Mouse (Mus musculus): Measurements from ENCODE around the gene Cdh23. TPM values are rescaled to one million over a fixed set of nuclear protein-coding genes. Genes with fewer than 3 reads are reported as not detected.

The Cdh23 gene
- polyA plus RNA-seq, 1 experiment from 2014 or later, result 2.0 TPM

DNA sequence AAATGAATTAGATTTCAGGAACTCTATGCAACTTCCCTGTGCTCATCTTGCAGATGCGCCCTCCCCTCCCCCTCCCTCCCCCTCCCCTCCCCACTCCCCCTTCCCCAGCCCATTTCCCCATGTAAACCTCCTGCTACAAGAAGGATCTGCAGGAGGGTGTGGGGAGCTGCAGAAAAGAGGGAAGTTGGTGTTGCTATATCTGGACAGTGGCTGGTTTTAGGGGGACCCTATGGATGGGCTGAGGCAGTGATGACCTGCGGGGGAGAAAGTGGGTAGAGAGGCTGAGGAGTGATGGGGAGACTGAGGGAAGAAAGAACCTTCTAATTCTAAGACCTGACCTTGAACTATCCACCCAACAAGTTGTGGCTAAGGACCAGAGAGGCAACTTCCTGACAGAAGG is 329.1 kb downstream of the Cdh23 start:
- no peaks in the 10 kb centered on the region for H3K36me3 ChIP-seq (ENCODE audit: control insufficient read depth, insufficient read depth, low read length)
- no peak for ATAC-seq
- H3K27me3 ChIP-seq (replicated peaks; ENCODE audit: control insufficient read depth, insufficient read depth, low read length), result no peaks in the 10 kb centered on the region

DNA sequence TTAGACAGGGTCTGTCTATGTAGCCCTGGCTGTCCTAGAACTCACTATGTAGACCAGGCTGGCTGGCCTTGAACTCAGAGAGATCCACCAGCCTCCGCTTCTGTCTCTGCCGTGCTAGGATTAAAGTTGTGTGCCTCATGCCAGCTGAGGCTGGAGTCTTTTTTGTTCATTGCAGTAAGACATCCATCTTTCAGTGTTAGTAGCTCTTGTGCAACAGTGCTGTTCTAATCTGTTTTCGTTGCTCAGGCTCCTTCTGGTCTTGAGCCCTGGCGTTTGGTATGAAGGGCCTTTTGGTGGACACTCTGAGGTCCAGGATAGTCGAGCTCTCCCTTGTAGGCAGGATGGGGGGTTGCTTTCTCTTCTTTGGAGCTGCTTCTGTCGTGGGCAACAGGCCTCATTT is 332.9 kb downstream of the Cdh23 start:
- Histone ChIP-seq H3K9me3 (replicated peaks; ENCODE audit: control insufficient read depth, low read length) (no peaks in the 10 kb centered on the region), H3K9ac (ENCODE audit: low read length) (no peak overlapping the region), H3K27ac (ENCODE audit: low read depth, low read length) (no peak overlapping the region), H3K4me3 (ENCODE audit: low read depth, low read length) (no peak overlapping the region), H3K4me2 (ENCODE audit: low read length) (no peak overlapping the region), H3K4me1 (ENCODE audit: control insufficient read depth, insufficient read depth, low read length) (peaks cover 5% of the 10 kb centered on the region; the same call in 1 of the 2 replicates), H3K36me3 (ENCODE audit: control insufficient read depth, insufficient read depth, low read length) (no peaks in the 10 kb centered on the region), H3K27me3 (replicated peaks; ENCODE audit: control insufficient read depth, insufficient read depth, low read length) (no peaks in the 10 kb centered on the region)
- no peak for DNase-seq (ENCODE audit: low spot score)
- no peak for ATAC-seq
- 71% methylated on average over 6 of the region's 6 CpGs for WGBS

More for the DNA sequence above, 329.1 kb downstream of the Cdh23 start:
- no peak overlapping the region for H3K27ac ChIP-seq (ENCODE audit: low read depth, low read length)
- no peak overlapping the region for H3K9ac ChIP-seq (ENCODE audit: low read length)
- no peaks in the 10 kb centered on the region for H3K9me3 ChIP-seq (replicated peaks; ENCODE audit: control insufficient read depth, low read length)
- WGBS, result 91% methylated on average over 2 of the region's 2 CpGs
- no peak for DNase-seq (ENCODE audit: low spot score)
- H3K4me2 ChIP-seq (ENCODE audit: low read length), result no peak overlapping the region
- no peak overlapping the region for H3K4me3 ChIP-seq (ENCODE audit: low read depth, low read length)
- H3K4me1 ChIP-seq (ENCODE audit: control insufficient read depth, insufficient read depth, low read length), result peaks cover under 1% of the 10 kb centered on the region; the same call in 1 of the 2 replicates

DNA sequence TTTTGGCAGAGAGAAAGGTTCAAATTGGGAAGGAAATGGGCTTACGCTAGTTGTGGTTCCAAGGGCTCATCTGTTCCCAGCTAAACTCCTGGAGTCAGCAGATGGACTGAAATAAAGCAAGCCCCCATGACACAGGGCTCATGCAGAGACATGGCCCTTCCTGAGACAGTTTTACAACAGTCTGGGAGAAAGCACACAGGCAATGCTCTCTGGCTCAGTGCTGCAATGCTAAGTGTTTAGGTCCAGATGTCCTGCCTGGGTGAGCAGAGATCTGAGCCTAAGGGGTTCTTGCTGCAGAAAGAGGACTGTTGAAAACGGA is 334.0 kb downstream of the Cdh23 start:
- Histone ChIP-seq H3K4me2 (ENCODE audit: low read length) (no peak overlapping the region), H3K4me1 (ENCODE audit: control insufficient read depth, insufficient read depth, low read length) (peaks cover 5% of the 10 kb centered on the region; the same call in 1 of the 2 replicates), H3K36me3 (ENCODE audit: control insufficient read depth, insufficient read depth, low read length) (no peaks in the 10 kb centered on the region), H3K4me3 (ENCODE audit: low read depth, low read length) (no peak overlapping the region), H3K9me3 (replicated peaks; ENCODE audit: control insufficient read depth, low read length) (no peaks in the 10 kb centered on the region), H3K9ac (ENCODE audit: low read length) (no peak overlapping the region), H3K27me3 (replicated peaks; ENCODE audit: control insufficient read depth, insufficient read depth, low read length) (no peaks in the 10 kb centered on the region), H3K27ac (ENCODE audit: low read depth, low read length) (no peak overlapping the region; the same call in 1 of the 2 replicates)
- ATAC-seq (no peak), DNase-seq (ENCODE audit: low spot score) (no peak)
- 65% methylated on average over 2 of the region's 2 CpGs for WGBS

DNA sequence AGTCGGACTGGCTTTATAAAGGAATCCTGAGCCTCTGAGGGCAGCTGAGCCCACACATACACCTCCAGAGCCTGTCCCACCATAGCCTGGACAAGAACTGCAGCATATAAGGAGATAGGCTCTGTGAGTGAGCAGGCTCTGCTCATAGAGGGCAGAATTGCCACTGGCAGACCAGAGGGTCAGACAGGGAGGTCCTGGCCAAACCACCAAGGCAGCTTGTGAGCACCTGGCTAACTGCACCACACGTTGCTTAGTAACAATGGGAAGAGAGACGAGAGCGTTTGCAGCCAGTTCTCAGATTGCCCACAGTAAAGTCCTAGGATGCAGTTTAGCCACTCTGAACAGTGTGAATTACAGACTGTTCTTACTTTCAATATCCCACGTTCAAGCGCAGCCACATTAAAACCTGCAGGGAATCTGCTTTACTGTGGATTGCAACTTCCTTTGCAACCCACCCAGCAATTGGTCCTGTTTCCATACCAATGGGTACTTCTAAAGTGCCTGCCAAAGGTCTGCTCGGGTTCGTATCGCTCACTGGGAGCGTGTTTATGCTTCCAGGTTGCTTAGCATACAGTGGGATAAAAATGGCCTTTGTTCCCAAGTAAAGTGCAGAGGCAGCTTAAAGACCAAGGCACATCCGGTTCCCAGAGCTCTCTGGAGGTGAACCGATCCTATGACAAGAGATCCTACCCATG is 334.5 kb downstream of the Cdh23 start:
- no peak overlapping the region for H3K4me2 ChIP-seq (ENCODE audit: low read length)
- no peak overlapping the region for H3K9ac ChIP-seq (ENCODE audit: low read length)
- no peak overlapping the region for H3K4me3 ChIP-seq (ENCODE audit: low read depth, low read length)
- no peaks in the 10 kb centered on the region for H3K27me3 ChIP-seq (replicated peaks; ENCODE audit: control insufficient read depth, insufficient read depth, low read length)
- 58% methylated on average over 12 of the region's 12 CpGs for WGBS
- H3K9me3 ChIP-seq (replicated peaks; ENCODE audit: control insufficient read depth, low read length), result no peaks in the 10 kb centered on the region
- peaks cover 5% of the 10 kb centered on the region; the same call in 1 of the 2 replicates for H3K4me1 ChIP-seq (ENCODE audit: control insufficient read depth, insufficient read depth, low read length)
- no peak for DNase-seq (ENCODE audit: low spot score)
- no peak for ATAC-seq
- no peaks in the 10 kb centered on the region for H3K36me3 ChIP-seq (ENCODE audit: control insufficient read depth, insufficient read depth, low read length)
- H3K27ac ChIP-seq (ENCODE audit: low read depth, low read length), result no peak overlapping the region; the same call in 1 of the 2 replicates

DNA sequence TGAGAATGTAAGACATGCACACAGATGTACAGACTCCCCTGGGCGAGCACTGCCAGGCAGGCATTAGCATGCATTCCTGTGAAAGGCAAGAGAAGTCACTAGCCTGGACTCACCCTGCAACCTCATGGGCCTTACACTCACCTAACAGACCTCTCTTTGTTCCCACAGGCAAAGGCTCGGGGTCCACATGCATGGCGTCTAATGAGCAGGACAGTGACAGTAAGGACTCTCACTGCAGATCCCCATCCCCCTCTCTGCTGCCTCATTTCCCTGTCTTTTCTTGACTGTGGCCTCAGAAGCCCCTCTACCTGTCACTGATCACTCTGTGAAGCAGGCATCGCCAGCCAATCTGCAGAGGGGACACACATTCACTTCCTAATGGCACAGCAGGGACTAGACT is 337.5 kb downstream of the Cdh23 start:
- no peak overlapping the region for H3K4me3 ChIP-seq (ENCODE audit: low read depth, low read length)
- DNase-seq (ENCODE audit: low spot score), result no peak
- no peak overlapping the region for H3K4me2 ChIP-seq (ENCODE audit: low read length)
- no peaks in the 10 kb centered on the region for H3K36me3 ChIP-seq (ENCODE audit: control insufficient read depth, insufficient read depth, low read length)
- H3K27ac ChIP-seq (ENCODE audit: low read depth, low read length), result no peak overlapping the region
- ATAC-seq, result no peak
- H3K9me3 ChIP-seq (replicated peaks; ENCODE audit: control insufficient read depth, low read length), result no peaks in the 10 kb centered on the region
- no peak overlapping the region for H3K9ac ChIP-seq (ENCODE audit: low read length)
- H3K4me1 ChIP-seq (ENCODE audit: control insufficient read depth, insufficient read depth, low read length), result peaks cover 5% of the 10 kb centered on the region; the same call in 1 of the 2 replicates
- H3K27me3 ChIP-seq (replicated peaks; ENCODE audit: control insufficient read depth, insufficient read depth, low read length), result no peaks in the 10 kb centered on the region
- 30% methylated on average over 4 of the region's 4 CpGs for WGBS

DNA sequence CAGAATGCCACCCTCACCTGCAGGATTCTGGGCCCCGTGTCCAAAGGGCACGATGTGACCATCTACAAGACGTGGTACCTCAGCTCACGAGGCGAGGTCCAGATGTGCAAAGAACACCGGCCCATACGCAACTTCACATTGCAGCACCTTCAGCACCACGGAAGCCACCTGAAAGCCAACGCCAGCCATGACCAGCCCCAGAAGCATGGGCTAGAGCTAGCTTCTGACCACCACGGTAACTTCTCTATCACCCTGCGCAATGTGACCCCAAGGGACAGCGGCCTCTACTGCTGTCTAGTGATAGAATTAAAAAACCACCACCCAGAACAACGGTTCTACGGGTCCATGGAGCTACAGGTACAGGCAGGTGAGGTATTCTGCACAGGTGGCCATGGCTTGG is 338.4 kb downstream of the Cdh23 start:
- DNase-seq (ENCODE audit: low spot score), result no peak
- Histone ChIP-seq H3K36me3 (ENCODE audit: control insufficient read depth, insufficient read depth, low read length) (no peaks in the 10 kb centered on the region), H3K4me2 (ENCODE audit: low read length) (no peak overlapping the region), H3K9ac (ENCODE audit: low read length) (no peak overlapping the region), H3K27me3 (replicated peaks; ENCODE audit: control insufficient read depth, insufficient read depth, low read length) (no peaks in the 10 kb centered on the region), H3K4me1 (ENCODE audit: control insufficient read depth, insufficient read depth, low read length) (peaks cover 5% of the 10 kb centered on the region; the same call in 1 of the 2 replicates), H3K9me3 (replicated peaks; ENCODE audit: control insufficient read depth, low read length) (no peaks in the 10 kb centered on the region), H3K27ac (ENCODE audit: low read depth, low read length) (no peak overlapping the region), H3K4me3 (ENCODE audit: low read depth, low read length) (no peak overlapping the region)
- no peak for ATAC-seq
- WGBS, result 94% methylated on average over 14 of the region's 14 CpGs

DNA sequence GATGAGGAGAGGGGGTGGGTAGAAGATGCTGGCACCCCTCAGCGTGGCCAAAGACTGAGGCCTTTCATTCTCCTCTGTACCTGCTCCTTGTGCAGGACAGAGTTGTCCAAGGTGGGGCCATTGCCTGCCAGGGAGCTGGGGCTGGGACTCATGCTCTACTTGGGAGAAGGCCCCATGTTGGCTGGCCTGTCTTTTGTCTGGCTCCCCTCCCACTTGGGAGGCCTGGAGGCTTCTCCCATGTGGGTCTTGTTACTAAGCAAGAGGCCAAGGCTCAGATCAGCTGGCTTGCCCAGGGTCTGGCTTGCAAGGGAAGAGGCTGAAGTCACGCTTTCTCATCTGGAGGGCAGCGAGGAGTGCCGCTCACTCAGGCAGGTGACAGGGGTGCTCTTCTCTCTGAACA is 338.8 kb downstream of the Cdh23 start:
- H3K4me2 ChIP-seq (ENCODE audit: low read length), result no peak overlapping the region
- no peak overlapping the region for H3K4me3 ChIP-seq (ENCODE audit: low read depth, low read length)
- no peaks in the 10 kb centered on the region for H3K36me3 ChIP-seq (ENCODE audit: control insufficient read depth, insufficient read depth, low read length)
- no peak overlapping the region for H3K27ac ChIP-seq (ENCODE audit: low read depth, low read length)
- peaks cover 5% of the 10 kb centered on the region; the same call in 1 of the 2 replicates for H3K4me1 ChIP-seq (ENCODE audit: control insufficient read depth, insufficient read depth, low read length)
- WGBS, result 94% methylated on average over 4 of the region's 4 CpGs
- ATAC-seq, result no peak
- H3K9me3 ChIP-seq (replicated peaks; ENCODE audit: control insufficient read depth, low read length), result no peaks in the 10 kb centered on the region
- DNase-seq (ENCODE audit: low spot score), result no peak
- no peak overlapping the region for H3K9ac ChIP-seq (ENCODE audit: low read length)
- H3K27me3 ChIP-seq (replicated peaks; ENCODE audit: control insufficient read depth, insufficient read depth, low read length), result no peaks in the 10 kb centered on the region

DNA sequence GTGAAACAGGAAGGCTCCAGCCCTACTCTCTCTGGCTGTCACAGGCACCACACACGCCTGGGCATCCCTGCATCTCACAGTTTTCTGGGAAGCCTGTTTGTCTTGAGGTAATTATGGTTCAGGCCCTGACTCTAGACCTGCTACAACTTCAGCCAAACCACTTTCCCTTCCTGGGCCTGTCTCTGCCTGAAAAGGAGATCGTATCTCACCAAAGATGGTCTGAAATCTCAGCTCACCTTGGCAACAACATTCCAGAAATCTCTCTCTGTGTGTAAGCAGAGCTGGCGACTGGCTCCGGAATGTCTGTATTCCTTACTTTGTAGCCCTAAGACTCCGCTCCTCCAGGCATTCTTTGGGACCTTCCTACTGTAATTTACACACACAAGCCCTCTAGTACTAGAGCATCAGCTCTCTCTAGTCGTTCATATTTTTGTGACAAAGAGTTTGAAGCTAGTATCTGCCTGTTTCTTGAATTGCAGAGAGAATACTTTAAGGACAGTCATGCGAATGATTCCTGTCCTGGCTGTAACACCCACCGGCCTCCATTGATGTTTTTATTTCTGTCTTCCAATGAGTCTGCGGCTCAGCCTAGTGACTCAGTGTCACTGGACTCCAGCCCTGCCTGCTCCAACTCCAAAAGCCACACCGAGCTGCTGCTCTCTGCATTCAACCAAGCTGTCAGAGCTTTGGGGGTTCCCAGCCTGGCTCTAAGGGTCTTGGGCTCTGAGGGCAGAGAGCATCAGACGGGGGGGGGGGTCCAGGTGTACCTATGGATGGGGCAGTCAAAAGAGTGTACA is 341.2 kb downstream of the Cdh23 start:
- Histone ChIP-seq H3K4me2 (ENCODE audit: low read length) (no peak overlapping the region), H3K9ac (ENCODE audit: low read length) (no peak overlapping the region), H3K4me1 (ENCODE audit: control insufficient read depth, insufficient read depth, low read length) (peaks cover 9% of the 10 kb centered on the region), H3K27ac (ENCODE audit: low read depth, low read length) (no peak overlapping the region), H3K27me3 (replicated peaks; ENCODE audit: control insufficient read depth, insufficient read depth, low read length) (no peaks in the 10 kb centered on the region), H3K9me3 (replicated peaks; ENCODE audit: control insufficient read depth, low read length) (no peaks in the 10 kb centered on the region), H3K36me3 (ENCODE audit: control insufficient read depth, insufficient read depth, low read length) (no peaks in the 10 kb centered on the region), H3K4me3 (ENCODE audit: low read depth, low read length) (no peak overlapping the region)
- DNase-seq (ENCODE audit: low spot score), result no peak
- 82% methylated on average over 11 of the region's 11 CpGs for WGBS
- ATAC-seq, result no peak

DNA sequence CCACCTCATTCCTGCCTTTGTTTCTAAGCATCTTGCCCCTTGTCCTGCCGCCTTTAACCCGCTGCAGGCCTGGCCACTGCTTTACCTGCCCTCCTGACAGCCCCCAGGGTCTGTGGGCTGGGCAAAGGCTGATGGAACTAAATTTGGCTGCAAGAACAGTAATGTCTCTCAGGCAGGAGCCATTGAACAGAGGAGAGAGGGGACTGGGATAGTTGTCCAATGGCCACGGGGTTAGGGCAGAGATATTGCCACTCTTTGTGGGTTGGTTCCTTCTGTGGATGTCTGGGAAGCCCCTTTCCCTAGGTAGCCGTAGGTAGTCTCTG is 342.3 kb downstream of the Cdh23 start:
- no peaks in the 10 kb centered on the region for H3K27me3 ChIP-seq (replicated peaks; ENCODE audit: control insufficient read depth, insufficient read depth, low read length)
- no peak overlapping the region for H3K27ac ChIP-seq (ENCODE audit: low read depth, low read length)
- peaks cover 9% of the 10 kb centered on the region for H3K4me1 ChIP-seq (ENCODE audit: control insufficient read depth, insufficient read depth, low read length)
- no peak overlapping the region for H3K4me2 ChIP-seq (ENCODE audit: low read length)
- no peaks in the 10 kb centered on the region for H3K36me3 ChIP-seq (ENCODE audit: control insufficient read depth, insufficient read depth, low read length)
- ATAC-seq (no peak), DNase-seq (ENCODE audit: low spot score) (no peak)
- 88% methylated on average over 4 of the region's 4 CpGs for WGBS
- no peak overlapping the region for H3K4me3 ChIP-seq (ENCODE audit: low read depth, low read length)
- H3K9me3 ChIP-seq (replicated peaks; ENCODE audit: control insufficient read depth, low read length), result no peaks in the 10 kb centered on the region
- H3K9ac ChIP-seq (ENCODE audit: low read length), result no peak overlapping the region
